Mouse (Mus musculus) CH12.LX (cell line): Measurements from ENCODE around the gene Fam198a. TPM values are rescaled to one million over a fixed set of nuclear protein-coding genes. Genes with fewer than 3 reads are reported as not detected.

Source experiments
- DNase-seq: peaks from one replicate; pipeline ENCODE4 v3.0.0-alpha.2; 2013; ENCODE audit errors: extremely low read depth
- H3K27ac ChIP-seq: 2 replicates; pipeline ENCODE4 v1.5.1; 2012; ENCODE audit warnings: low read depth, mild to moderate bottlenecking, control low read depth, moderate library complexity; ENCODE audit not compliant: insufficient read depth
- H3K27me3 ChIP-seq: replicated peaks from 2 replicates; pipeline ENCODE3; 2012; ENCODE audit warnings: inconsistent platforms
- H3K36me3 ChIP-seq, 2 experiments: replicated peaks in 1 of 2; 2 replicates each; pipeline versions ENCODE3 to v1.6.1; 2012; ENCODE audit warnings: inconsistent platforms in 1 of 2, low read length in 1 of 2, mild to moderate bottlenecking in 1 of 2, mixed read lengths in 1 of 2, moderate library complexity in 1 of 2; ENCODE audit not compliant: control insufficient read depth in 1 of 2, insufficient read depth in 1 of 2
- H3K4me1 ChIP-seq, 2 experiments: 2 replicates each; pipeline ENCODE4 v1.6.1; 2012; ENCODE audit warnings: inconsistent platforms in 1 of 2, moderate library complexity in 1 of 2; ENCODE audit not compliant: insufficient read depth in 2 of 2, control insufficient read depth in 1 of 2
- H3K4me2 ChIP-seq: 2 replicates; pipeline ENCODE4 v1.6.1; 2012; ENCODE audit warnings: low read depth, mild to moderate bottlenecking, control low read depth; ENCODE audit not compliant: poor library complexity, insufficient read depth, severe bottlenecking
- H3K4me3 ChIP-seq, 3 experiments: fragments of 150-350 bp in 1 of 3; sonication (generic) in 1 of 3; replicated peaks in 1 of 3; 2 replicates each; pipeline versions ENCODE3 to v1.5.1; 2011 to 2012; ENCODE audit warnings: low read depth in 2 of 3, low read length in 2 of 3, mild to moderate bottlenecking in 2 of 3, moderate library complexity in 2 of 3, control low read depth in 1 of 3, improper control_type of control experiment in 1 of 3, inconsistent platforms in 1 of 3, mixed read lengths in 1 of 3; ENCODE audit not compliant: poor library complexity in 1 of 3
- H3K79me2 ChIP-seq: replicated peaks from 2 replicates; pipeline ENCODE4 v1.6.1; 2012; ENCODE audit warnings: mild to moderate bottlenecking, moderate library complexity; ENCODE audit not compliant: control insufficient read depth, poor library complexity, insufficient read depth, severe bottlenecking; ENCODE audit errors: extremely low read depth
- H3K9ac ChIP-seq: 2 replicates; pipeline ENCODE4 v1.6.1; 2012; ENCODE audit warnings: low read depth, mild to moderate bottlenecking, control low read depth, moderate library complexity; ENCODE audit not compliant: insufficient read depth
- H3K9me3 ChIP-seq: replicated peaks from 2 replicates; pipeline ENCODE3; 2012; ENCODE audit warnings: low read length, inconsistent platforms, mixed read lengths
- CHD1 ChIP-seq: IDR thresholded peaks from 2 replicates; pipeline ENCODE4 v1.6.1; 2012; ENCODE audit warnings: low read depth, low read length, improper control_type of control experiment, inconsistent platforms
- GABPA ChIP-seq: IDR thresholded peaks from 2 replicates; pipeline ENCODE4 v1.6.1; 2012; ENCODE audit warnings: low read depth, low read length, improper control_type of control experiment, inconsistent platforms; ENCODE audit not compliant: insufficient replicate concordance
- HCFC1 ChIP-seq: IDR thresholded peaks from 2 replicates; pipeline ENCODE4 v1.6.1; 2012; ENCODE audit warnings: low read depth, mild to moderate bottlenecking, inconsistent platforms, low read length, improper control_type of control experiment
- IRF4 ChIP-seq: IDR thresholded peaks from 2 replicates; pipeline ENCODE4 v1.6.1; 2014; ENCODE audit warnings: low read depth, mild to moderate bottlenecking, inconsistent platforms, low read length, improper control_type of control experiment
- KAT2A ChIP-seq: IDR thresholded peaks from 2 replicates; pipeline ENCODE4 v1.6.1; 2012; ENCODE audit warnings: low read length, improper control_type of control experiment, inconsistent platforms; ENCODE audit not compliant: insufficient replicate concordance
- MAFK ChIP-seq: IDR thresholded peaks from 2 replicates; pipeline ENCODE4 v1.6.1; 2011; ENCODE audit warnings: low read length, improper control_type of control experiment; ENCODE audit not compliant: insufficient replicate concordance
- MAX ChIP-seq: IDR thresholded peaks from 2 replicates; pipeline ENCODE4 v1.6.1; 2011; ENCODE audit warnings: low read length, improper control_type of control experiment
- MEF2A ChIP-seq: IDR thresholded peaks from 2 replicates; pipeline ENCODE4 v1.6.1; 2014; ENCODE audit warnings: low read depth, mild to moderate bottlenecking, inconsistent platforms, low read length, improper control_type of control experiment, borderline replicate concordance
- MXI1 ChIP-seq: IDR thresholded peaks from 2 replicates; pipeline ENCODE4 v1.6.1; 2011; ENCODE audit warnings: mild to moderate bottlenecking, low read depth, low read length, improper control_type of control experiment
- MYC ChIP-seq: IDR thresholded peaks from 2 replicates; pipeline ENCODE4 v1.6.1; 2011; ENCODE audit warnings: low read depth, mild to moderate bottlenecking, improper control_type of control experiment, low read length
- NRF1 ChIP-seq: IDR thresholded peaks from 2 replicates; pipeline ENCODE4 v1.6.1; 2014; ENCODE audit warnings: low read depth, mild to moderate bottlenecking, inconsistent platforms, low read length, improper control_type of control experiment, moderate library complexity
- SMC3 ChIP-seq: IDR thresholded peaks from 2 replicates; pipeline ENCODE4 v1.6.1; 2011; ENCODE audit warnings: low read depth, low read length, improper control_type of control experiment
- TBP ChIP-seq: conservative IDR thresholded peaks from 2 replicates; pipeline ENCODE4 v1.6.1; 2011; ENCODE audit warnings: low read depth, low read length, improper control_type of control experiment
- USF1 ChIP-seq: IDR thresholded peaks from 2 replicates; pipeline ENCODE4 v1.6.1; 2014; ENCODE audit warnings: low read depth, mild to moderate bottlenecking, inconsistent platforms, low read length, improper control_type of control experiment
- USF2 ChIP-seq: conservative IDR thresholded peaks from 2 replicates; pipeline ENCODE4 v1.6.1; 2011; ENCODE audit warnings: low read depth, low read length, improper control_type of control experiment
- ZNF384 ChIP-seq: IDR thresholded peaks from 2 replicates; pipeline ENCODE4 v1.6.1; 2012; ENCODE audit warnings: low read depth, low read length, improper control_type of control experiment, inconsistent platforms
- dilution Hi-C: fragments of 300-500 bp; cut with MboI; formaldehyde crosslinking; loops from 2 replicates; pipeline ENCODE4 v1.14.3; 2020; ENCODE audit warnings: low sequenced_read_pairs; ENCODE audit not compliant: extremely low pct_unique_long_range_greater_than_20kb, extremely low pct_ligation_motif_present
- in situ Hi-C: fragments of 300-500 bp; cut with MboI; formaldehyde crosslinking; loops from 3 replicates; pipeline ENCODE4 v1.14.3; 2019; ENCODE audit warnings: low sequenced_read_pairs, low pct_ligation_motif_present, low pct_unique_long_range_greater_than_20kb, mixed read lengths
- polyA plus RNA-seq: library from polyadenylated mRNA; unstranded; fragments of >175 nt; gene quantifications from 2 replicates; pipeline ENCODE4 v1.2.1, GENCODE M21; 2012; ENCODE audit warnings: low read depth; ENCODE audit not compliant: insufficient read length
- total RNA-seq, 2 experiments: library from RNA; depleted of rRNA; stranded (reverse); fragments of 300-350 nt in 1 of 2; fragments of >200 nt in 1 of 2; gene quantifications; 2 replicates each; pipeline ENCODE4 v1.2.3; 2012 to 2014

Fam198a gene
- total and polyA plus RNA-seq, 3 experiments: 0.40 to 0.93 (median 0.59) TPM

GRCm38 (mm10) chr9:122008876-122009275, 58.1 kb downstream of the Fam198a start:
- Histone ChIP-seq H3K9ac (no peak overlapping the region), H3K27me3 (peaks cover 47% of the 10 kb centered on the region), H3K27ac (no peak overlapping the region), H3K4me1 (peaks cover 8 to 9% of the 10 kb centered on the region in 2 experiments), H3K36me3 (no peaks in the 10 kb centered on the region), H3K4me3 (no peak overlapping the region), H3K4me2 (no peak overlapping the region), H3K79me2 (no peaks in the 10 kb centered on the region), H3K9me3 (no peaks in the 10 kb centered on the region)
- TF ChIP-seq USF2 (no peak), GABPA (no peak), TBP (no peak), MYC (no peak), IRF4 (no peak), ZNF384 (no peak), USF1 (no peak)
- dilution Hi-C loops: no loop called here
- in situ Hi-C loops: no loop called here
- DNase-seq: no peak

- Histone ChIP-seq H3K4me3 (no peak overlapping the region), H3K4me2 (no peak overlapping the region), H3K4me1 (peaks cover 8 to 9% of the 10 kb centered on the region in 2 experiments), H3K9ac (no peak overlapping the region), H3K27me3 (peaks cover 32% of the 10 kb centered on the region), H3K9me3 (no peaks in the 10 kb centered on the region), H3K36me3 (no peaks in the 10 kb centered on the region), H3K79me2 (no peaks in the 10 kb centered on the region), H3K27ac (no peak overlapping the region)
- in situ Hi-C loops: no loop called here
- dilution Hi-C loops: no loop called here
- TF ChIP-seq NRF1 (no peak), KAT2A (no peak), SMC3 (no peak), MXI1 (no peak), MAX (no peak), HCFC1 (no peak), USF2 (no peak), IRF4 (no peak), MAFK (no peak), MEF2A (no peak), CHD1 (no peak)
- no peak for DNase-seq
Observed at GRCm38 (mm10) chr9:122010751-122011150, 60.0 kb downstream of the Fam198a start.
